Mouse (Mus musculus): ENCODE data around the gene Ppp2r5e.

The Ppp2r5e gene

GRCm38 (mm10) chr12:75595291-75596153 is 523 bp downstream of the Ppp2r5e start:
- TF ChIP-seq CTCF (conservative IDR thresholded peaks at IDR 0.05; ENCODE audit: low read length) (no peak), NANOG (IDR thresholded peaks at IDR 0.05; ENCODE audit: borderline replicate concordance, low read length) (no peak), POU5F1 (IDR thresholded peaks at IDR 0.05; ENCODE audit: borderline replicate concordance, low read length) (no peak)

GRCm38 (mm10) chr12:75594404-75594803 is 1.6 kb downstream of the Ppp2r5e start:
- no peaks in the 10 kb centered on the region for H3K9me3 ChIP-seq (ENCODE audit: low read length)
- TF ChIP-seq CTCF (conservative IDR thresholded peaks at IDR 0.05; ENCODE audit: low read length) (no peak), NANOG (IDR thresholded peaks at IDR 0.05; ENCODE audit: borderline replicate concordance, low read length) (no peak), POU5F1 (IDR thresholded peaks at IDR 0.05; ENCODE audit: borderline replicate concordance, low read length) (no peak)
- H3K4me3 ChIP-seq (replicated peaks; ENCODE audit: low read length), result peak overlapping the region; percentile 96; the same call in 1 of the 2 replicates
- peaks cover 30% of the 10 kb centered on the region for H3K4me1 ChIP-seq (replicated peaks; ENCODE audit: low read depth, low read length)
- no peaks in the 10 kb centered on the region for H3K27me3 ChIP-seq (ENCODE audit: insufficient read depth, low read length)
- peaks cover 26% of the 10 kb centered on the region for H3K36me3 ChIP-seq (ENCODE audit: insufficient read depth, low read length)

More at GRCm38 (mm10) chr12:75595291-75596153, 523 bp downstream of the Ppp2r5e start:
- H3K27me3 ChIP-seq (ENCODE audit: insufficient read depth, low read length), result no peaks in the 10 kb centered on the region
- peaks cover 41% of the 10 kb centered on the region for H3K4me1 ChIP-seq (replicated peaks; ENCODE audit: low read depth, low read length)
- no peaks in the 10 kb centered on the region for H3K9me3 ChIP-seq (ENCODE audit: low read length)
- H3K36me3 ChIP-seq (ENCODE audit: insufficient read depth, low read length), result peaks cover 15% of the 10 kb centered on the region
- H3K4me3 ChIP-seq (replicated peaks; ENCODE audit: low read length), result peak overlapping the region; percentile 96

- peaks cover 30% of the 10 kb centered on the region for H3K4me1 ChIP-seq (replicated peaks; ENCODE audit: low read depth, low read length)
- H3K9me3 ChIP-seq (ENCODE audit: low read length), result no peaks in the 10 kb centered on the region
- H3K36me3 ChIP-seq (ENCODE audit: insufficient read depth, low read length), result peaks cover 31% of the 10 kb centered on the region
- H3K4me3 ChIP-seq (replicated peaks; ENCODE audit: low read length), result 0 out of 2 replicates have a peak overlapping the region, but pooled peaks have one; percentile 10
- TF ChIP-seq NANOG (IDR thresholded peaks at IDR 0.05; ENCODE audit: borderline replicate concordance, low read length), result no peak
- no peak for TF ChIP-seq CTCF (conservative IDR thresholded peaks at IDR 0.05; ENCODE audit: low read length)
- TF ChIP-seq POU5F1 (IDR thresholded peaks at IDR 0.05; ENCODE audit: borderline replicate concordance, low read length), result no peak
- no peaks in the 10 kb centered on the region for H3K27me3 ChIP-seq (ENCODE audit: insufficient read depth, low read length)
Measured at GRCm38 (mm10) chr12:75593817-75594216, 2.2 kb downstream of the Ppp2r5e start.

GRCm38 (mm10) chr12:75587501-75587900 is 8.5 kb downstream of the Ppp2r5e start:
- peaks cover 65% of the 10 kb centered on the region for H3K36me3 ChIP-seq (ENCODE audit: insufficient read depth, low read length)
- no peaks in the 10 kb centered on the region for H3K9me3 ChIP-seq (ENCODE audit: low read length)
- TF ChIP-seq POU5F1 (IDR thresholded peaks at IDR 0.05; ENCODE audit: borderline replicate concordance, low read length) (no peak), CTCF (conservative IDR thresholded peaks at IDR 0.05; ENCODE audit: low read length) (peak; percentile 72)
- H3K27me3 ChIP-seq (ENCODE audit: insufficient read depth, low read length), result no peaks in the 10 kb centered on the region
- H3K4me3 ChIP-seq (replicated peaks; ENCODE audit: low read length), result no peak overlapping the region
- peaks cover 3% of the 10 kb centered on the region; the same call in 1 of the 2 replicates for H3K4me1 ChIP-seq (replicated peaks; ENCODE audit: low read depth, low read length)

- no peaks in the 10 kb centered on the region; the same call in 1 of the 2 replicates for H3K4me1 ChIP-seq (replicated peaks; ENCODE audit: low read depth, low read length)
- H3K36me3 ChIP-seq (ENCODE audit: insufficient read depth, low read length), result peaks cover 47% of the 10 kb centered on the region
- H3K27me3 ChIP-seq (ENCODE audit: insufficient read depth, low read length), result no peaks in the 10 kb centered on the region
- TF ChIP-seq POU5F1 (IDR thresholded peaks at IDR 0.05; ENCODE audit: borderline replicate concordance, low read length) (no peak), CTCF (conservative IDR thresholded peaks at IDR 0.05; ENCODE audit: low read length) (no peak), NANOG (IDR thresholded peaks at IDR 0.05; ENCODE audit: borderline replicate concordance, low read length) (no peak)
- H3K4me3 ChIP-seq (replicated peaks; ENCODE audit: low read length), result no peak overlapping the region
- H3K9me3 ChIP-seq (ENCODE audit: low read length), result no peaks in the 10 kb centered on the region
Measured at GRCm38 (mm10) chr12:75583776-75584175, 12.3 kb downstream of the Ppp2r5e start.

GRCm38 (mm10) chr12:75579076-75579475 is 17.0 kb downstream of the Ppp2r5e start:
- no peak overlapping the region for H3K4me3 ChIP-seq (replicated peaks; ENCODE audit: low read length)
- no peak for TF ChIP-seq POU5F1 (IDR thresholded peaks at IDR 0.05; ENCODE audit: borderline replicate concordance, low read length)
- H3K27me3 ChIP-seq (ENCODE audit: insufficient read depth, low read length), result no peaks in the 10 kb centered on the region
- H3K36me3 ChIP-seq (ENCODE audit: insufficient read depth, low read length), result peaks cover 22% of the 10 kb centered on the region
- H3K4me1 ChIP-seq (replicated peaks; ENCODE audit: low read depth, low read length), result no peaks in the 10 kb centered on the region; the same call in 1 of the 2 replicates
- H3K9me3 ChIP-seq (ENCODE audit: low read length), result no peaks in the 10 kb centered on the region

GRCm38 (mm10) chr12:75577255-75577654 is 18.8 kb downstream of the Ppp2r5e start:
- peaks cover 3% of the 10 kb centered on the region; the same call in 1 of the 2 replicates for H3K4me1 ChIP-seq (replicated peaks; ENCODE audit: low read depth, low read length)
- TF ChIP-seq POU5F1 (IDR thresholded peaks at IDR 0.05; ENCODE audit: borderline replicate concordance, low read length) (no peak), CTCF (conservative IDR thresholded peaks at IDR 0.05; ENCODE audit: low read length) (no peak), NANOG (IDR thresholded peaks at IDR 0.05; ENCODE audit: borderline replicate concordance, low read length) (no peak)
- peaks cover 14% of the 10 kb centered on the region for H3K36me3 ChIP-seq (ENCODE audit: insufficient read depth, low read length)
- no peaks in the 10 kb centered on the region for H3K27me3 ChIP-seq (ENCODE audit: insufficient read depth, low read length)
- H3K4me3 ChIP-seq (replicated peaks; ENCODE audit: low read length), result no peak overlapping the region
- no peaks in the 10 kb centered on the region for H3K9me3 ChIP-seq (ENCODE audit: low read length)

GRCm38 (mm10) chr12:75572271-75572670 is 23.8 kb downstream of the Ppp2r5e start:
- Histone ChIP-seq H3K36me3 (ENCODE audit: insufficient read depth, low read length) (peaks cover 9% of the 10 kb centered on the region; the same call in 1 of the 2 replicates), H3K27me3 (ENCODE audit: insufficient read depth, low read length) (no peaks in the 10 kb centered on the region), H3K4me3 (replicated peaks; ENCODE audit: low read length) (no peak overlapping the region), H3K9me3 (ENCODE audit: low read length) (no peaks in the 10 kb centered on the region), H3K4me1 (replicated peaks; ENCODE audit: low read depth, low read length) (peaks cover 7% of the 10 kb centered on the region)
- TF ChIP-seq NANOG (IDR thresholded peaks at IDR 0.05; ENCODE audit: borderline replicate concordance, low read length) (no peak), CTCF (conservative IDR thresholded peaks at IDR 0.05; ENCODE audit: low read length) (peak; percentile 44)

Data from E14TG2a.4 (cell line).